Mouse (Mus musculus) liver, postnatal 0 days (tissue): ENCODE results near the gene Aldh1l2. TPM values are rescaled to one million over a fixed set of nuclear protein-coding genes. Genes with fewer than 3 reads are reported as not detected.

Experiments
- ATAC-seq: fragments of 200-750 bp; cut with Nextera tagmentation; 2 replicates; pipeline ENCODE4 v1.8.0; 2017; ENCODE audit warnings: mild to moderate bottlenecking, moderate library complexity
- DNase-seq: peaks from one replicate; pipeline ENCODE4 v3.0.0-alpha.2; 2016
- H3K27ac ChIP-seq: fragments of 300-500 bp; sonication (generic); 2 replicates; pipeline ENCODE4 v1.5.1; 2014; ENCODE audit warnings: antibody characterized with exemption, moderate library complexity, mild to moderate bottlenecking, low read depth
- H3K27me3 ChIP-seq: fragments of 300-500 bp; sonication (generic); 2 replicates; pipeline ENCODE4 v1.6.1; 2014; ENCODE audit warnings: low read length, control low read depth, mixed read lengths; ENCODE audit not compliant: insufficient read depth
- H3K36me3 ChIP-seq: fragments of 300-500 bp; sonication (generic); replicated peaks from 2 replicates; pipeline ENCODE4 v1.6.1; 2014; ENCODE audit warnings: mild to moderate bottlenecking, control low read depth, low read length, moderate library complexity, mixed read lengths; ENCODE audit not compliant: insufficient read depth
- H3K4me1 ChIP-seq: fragments of 300-500 bp; sonication (generic); 2 replicates; pipeline ENCODE4 v1.6.1; 2014; ENCODE audit warnings: antibody characterized with exemption, mild to moderate bottlenecking, control low read depth; ENCODE audit not compliant: insufficient read depth
- H3K4me2 ChIP-seq: fragments of 300-500 bp; sonication (generic); 2 replicates; pipeline ENCODE4 v1.6.1; 2014; ENCODE audit warnings: low read depth, mild to moderate bottlenecking, low read length, moderate library complexity, mixed read lengths
- H3K4me3 ChIP-seq: fragments of 300-500 bp; sonication (generic); 2 replicates; pipeline ENCODE4 v1.5.1; 2014; ENCODE audit warnings: low read depth, low read length
- H3K9ac ChIP-seq: fragments of 300-500 bp; sonication (generic); replicated peaks from 2 replicates; pipeline ENCODE4 v1.6.1; 2014; ENCODE audit warnings: mild to moderate bottlenecking, moderate library complexity
- H3K9me3 ChIP-seq: fragments of 300-500 bp; sonication (generic); 2 replicates; pipeline ENCODE4 v1.6.1; 2016; ENCODE audit warnings: mild to moderate bottlenecking, control low read depth, low read length, mixed read lengths
- CTCF ChIP-seq: sonication (generic); IDR thresholded peaks from 2 replicates; pipeline ENCODE4 v1.5.1; 2016; ENCODE audit warnings: antibody characterized with exemption, low read depth
- EP300 ChIP-seq: IDR thresholded peaks from 2 replicates; pipeline ENCODE4 v1.6.1; 2016; ENCODE audit warnings: antibody characterized with exemption, low read depth, mild to moderate bottlenecking
- WGBS: fragments of 180-500 bp; shearing (Covaris S2); extraction: QIAGEN DNeasy Blood & Tissue Kit; methylation state at CpG from one replicate; pipeline ENCODE4 v1.1.7; 2014; ENCODE audit not compliant: insufficient replicate concordance; 5-methylcytosine and 5-hydroxymethylcytosine counted together
- polyA plus RNA-seq: library from polyadenylated mRNA; unstranded; fragments of >200 nt; fragmentation: Nextera tagmentation; extraction: Ambion mirVana; gene quantifications from 2 replicates; pipeline ENCODE4 v1.2.1, GENCODE M21; 2015

Aldh1l2 gene
- 0.06 and 0.07 TPM in 2 replicates for polyA plus RNA-seq

GRCm38 (mm10) chr10:83533910-83534283 lies at the start of gene Aldh1l2:
TSS of gene Aldh1l2 (minus strand) at chr10:83534140.
- Histone ChIP-seq H3K9me3 (no peaks in the 10 kb centered on the region), H3K9ac (peak within 1 kb of the TSS; percentile 34), H3K4me2 (peak within 1 kb of the TSS; percentile 80), H3K36me3 (no peaks in the 10 kb centered on the region), H3K27ac (no peak within 1 kb of the TSS), H3K27me3 (peaks cover 18% of the 10 kb centered on the region), H3K4me3 (peak within 1 kb of the TSS; percentile 40), H3K4me1 (peaks cover 8% of the 10 kb centered on the region)
- TF ChIP-seq EP300 (no peak), CTCF (no peak)
- under 1% methylated on average over 21 of the region's 21 CpGs for WGBS
- DNase-seq, result peak; percentile 79
- peak; percentile 96 for ATAC-seq

- ATAC-seq (no peak), DNase-seq (no peak)
- H3K4me2 ChIP-seq, result no peak overlapping the region
- TF ChIP-seq EP300, result no peak
- no peak; the same call in 1 of the 2 replicates for TF ChIP-seq CTCF
- no peaks in the 10 kb centered on the region for H3K4me1 ChIP-seq
- H3K27ac ChIP-seq, result no peak overlapping the region
- WGBS, result 76% methylated on average over 7 of the region's 7 CpGs
- H3K9me3 ChIP-seq, result no peaks in the 10 kb centered on the region
- H3K27me3 ChIP-seq, result no peaks in the 10 kb centered on the region
- peaks cover 63% of the 10 kb centered on the region for H3K36me3 ChIP-seq
- no peak overlapping the region for H3K4me3 ChIP-seq
- H3K9ac ChIP-seq, result no peak overlapping the region
Measured at GRCm38 (mm10) chr10:83565449-83566441, 31.8 kb upstream of the Aldh1l2 start.

GRCm38 (mm10) chr10:83563005-83563404 lies 29.1 kb upstream of the Aldh1l2 start:
- H3K9me3 ChIP-seq, result no peaks in the 10 kb centered on the region
- no peak for ATAC-seq
- peaks cover 66% of the 10 kb centered on the region for H3K36me3 ChIP-seq

GRCm38 (mm10) chr10:83545341-83545740 lies 11.4 kb upstream of the Aldh1l2 start:
- no peak overlapping the region for H3K4me3 ChIP-seq
- H3K4me2 ChIP-seq, result peak overlapping the region; percentile 84; the same call in 1 of the 2 replicates
- H3K27me3 ChIP-seq, result no peaks in the 10 kb centered on the region
- H3K9me3 ChIP-seq, result no peaks in the 10 kb centered on the region
- H3K36me3 ChIP-seq, result peaks cover 8% of the 10 kb centered on the region
- TF ChIP-seq CTCF (no peak), EP300 (no peak)
- no peak for ATAC-seq
- no peak overlapping the region for H3K27ac ChIP-seq
- 68% methylated on average over 3 of the region's 3 CpGs for WGBS
- no peak for DNase-seq
- peaks cover 11% of the 10 kb centered on the region for H3K4me1 ChIP-seq
- no peak overlapping the region for H3K9ac ChIP-seq

More at GRCm38 (mm10) chr10:83563005-83563404, 29.1 kb upstream of the Aldh1l2 start:
- Histone ChIP-seq H3K27me3 (no peaks in the 10 kb centered on the region), H3K4me1 (no peaks in the 10 kb centered on the region), H3K4me2 (no peak overlapping the region), H3K27ac (no peak overlapping the region), H3K9ac (no peak overlapping the region), H3K4me3 (no peak overlapping the region)
- DNase-seq, result no peak
- no peak for TF ChIP-seq CTCF
- no peak for TF ChIP-seq EP300

GRCm38 (mm10) chr10:83544103-83544479 lies 10.2 kb upstream of the Aldh1l2 start:
- ATAC-seq (peak; percentile 84), DNase-seq (no peak)
- Histone ChIP-seq H3K36me3 (no peaks in the 10 kb centered on the region; the same call in 1 of the 2 replicates), H3K4me1 (peaks cover 11% of the 10 kb centered on the region), H3K9me3 (no peaks in the 10 kb centered on the region), H3K9ac (peak overlapping the region; percentile 82), H3K27me3 (no peaks in the 10 kb centered on the region), H3K4me3 (peak overlapping the region; percentile 84), H3K4me2 (peak overlapping the region; percentile 84), H3K27ac (peak overlapping the region; percentile 89)
- WGBS, result under 1% methylated on average over 41 of the region's 41 CpGs
- TF ChIP-seq CTCF (0 out of 2 replicates have a peak, but pooled peaks have one; percentile 7), EP300 (no peak)

GRCm38 (mm10) chr10:83543439-83544102 lies 9.6 kb upstream of the Aldh1l2 start, which contains the start of gene Washc4:
TSS of gene Washc4 (plus strand) at chr10:83543752.
- no peaks in the 10 kb centered on the region for H3K9me3 ChIP-seq
- 3% methylated on average over 49 of the region's 49 CpGs for WGBS
- peak within 1 kb of the TSS; percentile 84 for H3K4me2 ChIP-seq
- TF ChIP-seq CTCF (no peak), EP300 (no peak)
- H3K4me3 ChIP-seq, result peak within 1 kb of the TSS; percentile 84
- DNase-seq (peak; percentile 96), ATAC-seq (peak; percentile 100)
- no peaks in the 10 kb centered on the region for H3K27me3 ChIP-seq
- peaks cover 11% of the 10 kb centered on the region for H3K4me1 ChIP-seq
- H3K9ac ChIP-seq, result peak within 1 kb of the TSS; percentile 82
- H3K27ac ChIP-seq, result peak within 1 kb of the TSS; percentile 89
- no peaks in the 10 kb centered on the region; the same call in 1 of the 2 replicates for H3K36me3 ChIP-seq
